Mouse (Mus musculus): Measurements from ENCODE around the gene Pelo. TPM values are rescaled to one million over a fixed set of nuclear protein-coding genes. Genes with fewer than 3 reads are reported as not detected.

The Pelo gene
- polyA plus RNA-seq, 1 experiment = 23.7 TPM

DNA sequence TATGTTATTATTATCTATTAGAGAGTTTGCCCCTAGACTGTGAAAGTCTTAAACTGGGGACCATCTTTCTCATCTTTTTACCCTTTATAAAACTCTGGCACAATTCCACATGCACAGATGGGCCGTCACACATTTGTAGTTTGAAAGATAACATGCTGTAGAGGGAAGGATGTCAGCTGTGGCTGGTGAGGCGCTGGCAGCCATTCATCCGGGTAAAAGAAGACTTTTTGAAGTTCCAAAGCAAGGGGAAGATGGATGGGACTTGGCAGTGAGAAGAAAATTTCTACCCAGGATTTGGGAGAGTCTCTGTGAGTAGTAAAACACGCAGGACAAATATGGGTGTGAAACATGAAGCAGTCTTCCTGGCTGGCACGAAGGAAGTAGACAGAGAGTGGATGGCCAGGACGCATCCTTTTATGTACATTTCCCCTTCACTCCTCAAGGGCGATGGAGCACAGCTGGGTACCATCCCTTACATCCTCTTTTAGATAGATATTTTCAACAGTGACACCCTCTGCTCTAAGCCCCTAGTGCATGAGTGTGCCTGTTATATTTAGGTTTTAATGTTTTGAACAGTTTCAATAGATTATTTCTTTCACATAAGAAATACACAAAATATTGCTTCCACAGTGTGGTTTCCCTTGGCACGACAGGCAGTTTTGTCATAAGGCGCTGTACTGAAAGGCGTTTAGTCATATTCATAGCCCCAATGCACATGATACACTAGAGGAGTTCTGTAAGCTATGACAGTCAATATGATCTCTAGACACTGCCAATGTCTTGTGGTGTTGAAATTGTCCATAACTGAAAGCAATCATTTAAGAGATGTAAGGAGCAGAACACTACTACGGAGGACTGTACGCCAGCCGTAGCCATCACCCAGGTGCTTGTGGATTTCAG lies 39.1 kb downstream of the Pelo start:
- Histone ChIP-seq H3K79me2 (ENCODE audit: control insufficient read depth, insufficient read depth) (no peaks in the 10 kb centered on the region), H3K36me3 (ENCODE audit: control insufficient read depth, insufficient read depth) (no peaks in the 10 kb centered on the region), H3K4me2 (ENCODE audit: low read depth) (no peak overlapping the region), H3K4me3 (no peak overlapping the region), H3ac (ENCODE audit: control insufficient read depth, insufficient read length) (no peak overlapping the region), H3K27me3 (ENCODE audit: control insufficient read depth, insufficient read depth, insufficient read length) (no peaks in the 10 kb centered on the region)
- TF ChIP-seq MAX (IDR thresholded peaks at IDR 0.05; ENCODE audit: low read depth) (no peak), POLR2A (IDR thresholded peaks at IDR 0.05; ENCODE audit: insufficient read length, low read depth) (no peak), SRF (IDR thresholded peaks at IDR 0.05; ENCODE audit: control insufficient read depth, insufficient read length, low read depth) (no peak), REST (IDR thresholded peaks at IDR 0.05; ENCODE audit: insufficient read depth, insufficient read length) (no peak), MYOD1 (IDR thresholded peaks at IDR 0.05; ENCODE audit: control insufficient read depth in 1 of 3, insufficient read length in 2 of 3, low read depth in 2 of 3) (no peak), TCF3 (IDR thresholded peaks at IDR 0.05; ENCODE audit: insufficient read length, low read depth) (no peak), USF1 (IDR thresholded peaks at IDR 0.05; ENCODE audit: low read depth) (no peak), TCF12 (IDR thresholded peaks at IDR 0.05; ENCODE audit: insufficient read depth, poor library complexity, severe bottlenecking) (no peak), MYOG (IDR thresholded peaks at IDR 0.05; ENCODE audit: control insufficient read depth in 1 of 3, insufficient read depth in 1 of 3, insufficient read length in 2 of 3, low read depth in 2 of 3) (no peak)

DNA sequence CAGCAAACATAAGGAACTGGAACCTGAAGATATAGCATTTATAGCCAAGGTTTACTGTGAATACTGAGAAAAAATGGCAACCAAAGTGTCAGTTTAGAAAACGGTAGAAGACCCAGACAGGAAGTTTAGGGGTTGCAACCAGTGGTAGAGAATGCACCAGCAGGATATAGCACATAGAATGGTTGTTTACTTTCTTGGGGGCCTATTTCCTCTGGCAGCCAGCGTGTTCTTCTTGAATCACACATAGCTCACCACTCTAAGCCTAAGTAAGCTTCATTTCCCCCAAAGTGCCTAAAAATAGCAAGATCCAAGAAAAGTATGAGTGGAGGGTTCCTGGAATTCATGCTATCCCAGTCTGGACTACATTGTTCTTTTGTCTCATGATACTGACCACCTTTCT lies 47.3 kb downstream of the Pelo start:
- H3K27me3 ChIP-seq (ENCODE audit: control insufficient read depth, insufficient read depth, insufficient read length) = no peaks in the 10 kb centered on the region
- no peaks in the 10 kb centered on the region for H3K36me3 ChIP-seq (ENCODE audit: control insufficient read depth, insufficient read depth)
- H3ac ChIP-seq (ENCODE audit: control insufficient read depth, insufficient read length) = no peak overlapping the region
- no peaks in the 10 kb centered on the region for H3K79me2 ChIP-seq (ENCODE audit: control insufficient read depth, insufficient read depth)
- H3K4me3 ChIP-seq = no peak overlapping the region
- no peak overlapping the region for H3K4me2 ChIP-seq (ENCODE audit: low read depth)
- TF ChIP-seq REST (IDR thresholded peaks at IDR 0.05; ENCODE audit: insufficient read depth, insufficient read length) (no peak), E2F4 (IDR thresholded peaks at IDR 0.05; ENCODE audit: insufficient read depth) (no peak), POLR2A (IDR thresholded peaks at IDR 0.05; ENCODE audit: insufficient read length, low read depth) (no peak), SRF (IDR thresholded peaks at IDR 0.05; ENCODE audit: control insufficient read depth, insufficient read length, low read depth) (no peak), MAX (IDR thresholded peaks at IDR 0.05; ENCODE audit: low read depth) (no peak), TCF12 (IDR thresholded peaks at IDR 0.05; ENCODE audit: insufficient read depth, poor library complexity, severe bottlenecking) (no peak), USF1 (IDR thresholded peaks at IDR 0.05; ENCODE audit: low read depth) (no peak), CEBPB (IDR thresholded peaks at IDR 0.05; ENCODE audit: insufficient read depth, poor library complexity, severe bottlenecking) (no peak), TCF3 (IDR thresholded peaks at IDR 0.05; ENCODE audit: insufficient read length, low read depth) (no peak), MYOG (IDR thresholded peaks at IDR 0.05; ENCODE audit: control insufficient read depth in 1 of 3, insufficient read depth in 1 of 3, insufficient read length in 2 of 3, low read depth in 2 of 3) (no peak), POLR2AphosphoS2 (IDR thresholded peaks at IDR 0.05; ENCODE audit: insufficient read length, low read depth) (no peak), MYOD1 (IDR thresholded peaks at IDR 0.05; ENCODE audit: control insufficient read depth in 1 of 3, insufficient read length in 2 of 3, low read depth in 2 of 3) (no peak)

Other genes starting within 250 kb of the Pelo start
- 0.01 TPM for gene Itga2, start 158.1 kb downstream of the Pelo start, polyA plus RNA-seq (2012; fragmentation: generic; extraction: Trizol)
- gene Gm49395, start 11.7 kb upstream of the Pelo start, polyA plus RNA-seq (2012; fragmentation: generic; extraction: Trizol) = 0.23 TPM
- gene Itga1, start 11.8 kb upstream of the Pelo start, polyA plus RNA-seq (2012; fragmentation: generic; extraction: Trizol) = 0.11 TPM